Mouse (Mus musculus): Measurements from ENCODE around the gene R3hdm4.
A peak's percentile ranks its signal among the peaks of the same experiment; 100 is the strongest.

- TF ChIP-seq CTCF (IDR thresholded peaks at IDR 0.05; ENCODE audit: borderline replicate concordance, insufficient read depth, low read depth, low read length) (peak; percentile 86), POLR2A (IDR thresholded peaks at IDR 0.05; ENCODE audit: borderline replicate concordance, insufficient read depth, low read length) (peak; percentile 33; the same call in 1 of the 2 replicates)
Measured at GRCm38 (mm10) chr10:79959847-79960601, 39.0 kb upstream of the R3hdm4 start, which contains the start of gene Wdr18.

All from cerebellum, adult 2 months (tissue).